Mouse (Mus musculus) retina, postnatal 1 day (tissue): ENCODE measurements at regions not wholly inside any gene's neighbourhood (a gene's known extent, or its start where the extent isn't known, plus 50 kb on each side); places are given as distances from the start of the nearest gene placed in this dataset.
A peak's percentile ranks its signal among the peaks of the same experiment; 100 is the strongest.

ENCODE experiments used
- DNase-seq: peaks from one replicate; pipeline ENCODE4 v3.0.0-alpha.2; 2012

DNA sequence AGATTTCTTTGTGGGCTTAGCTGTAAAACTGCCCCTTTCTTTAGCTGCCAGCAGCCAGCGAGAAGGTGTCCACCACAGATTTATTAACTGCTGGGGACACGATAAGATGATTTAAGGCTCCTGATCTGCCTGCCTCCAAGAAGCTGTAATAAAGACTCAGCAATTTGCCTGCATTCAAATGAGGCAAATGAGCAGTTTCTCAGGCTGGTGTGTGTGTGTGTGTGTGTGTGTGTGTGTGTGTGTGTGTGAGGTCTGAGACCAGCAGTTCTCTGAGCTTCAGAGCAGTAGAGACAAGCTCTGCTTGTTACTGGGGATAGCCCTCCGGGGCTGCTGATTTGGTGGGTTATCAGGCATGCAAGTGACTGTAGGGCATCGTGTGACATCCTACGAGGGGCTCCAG, 139.2 kb upstream of the Lrfn2 start:
- DNase-seq: no peak

DNA sequence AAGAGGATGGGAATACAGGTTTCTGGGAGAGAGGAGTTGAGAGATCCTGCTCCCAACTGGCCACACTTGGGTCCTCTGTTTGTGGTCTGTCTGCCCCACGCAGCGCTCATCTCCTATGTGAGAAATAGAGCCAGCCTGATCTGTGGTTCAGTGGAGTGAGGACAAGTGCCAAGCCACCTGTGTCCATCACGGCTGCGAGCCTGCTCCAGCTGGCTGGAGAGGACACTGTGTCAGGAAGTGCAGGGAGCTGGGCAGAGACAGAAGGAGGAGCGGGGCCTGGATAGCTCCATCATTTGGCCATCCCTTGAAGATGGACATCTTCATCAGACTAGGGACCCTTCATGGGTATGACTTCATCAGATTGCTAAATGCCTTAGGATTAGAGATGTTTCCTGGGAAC, 136.4 kb upstream of the Lrfn2 start:
- DNase-seq: no peak

DNA sequence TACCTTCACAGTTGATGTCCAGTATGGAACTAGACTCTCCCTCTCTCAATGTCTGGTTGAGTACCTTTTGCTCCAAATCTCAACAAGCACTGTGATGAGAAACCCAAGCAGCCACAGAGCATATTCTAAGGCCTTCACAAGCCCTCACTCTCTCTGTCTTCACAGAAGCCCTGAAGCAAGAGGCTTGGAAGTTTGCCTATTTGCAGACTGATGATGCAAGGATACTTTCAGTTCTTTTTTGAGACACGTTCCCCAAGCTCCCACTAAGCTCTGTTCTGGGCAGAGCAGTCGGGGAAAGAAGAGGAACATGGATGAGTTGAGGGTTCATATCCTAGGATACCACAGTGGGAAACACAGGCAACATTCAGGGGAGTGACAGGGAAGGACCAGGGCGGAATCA, 134.0 kb upstream of the Lrfn2 start:
- no peak for DNase-seq

DNA sequence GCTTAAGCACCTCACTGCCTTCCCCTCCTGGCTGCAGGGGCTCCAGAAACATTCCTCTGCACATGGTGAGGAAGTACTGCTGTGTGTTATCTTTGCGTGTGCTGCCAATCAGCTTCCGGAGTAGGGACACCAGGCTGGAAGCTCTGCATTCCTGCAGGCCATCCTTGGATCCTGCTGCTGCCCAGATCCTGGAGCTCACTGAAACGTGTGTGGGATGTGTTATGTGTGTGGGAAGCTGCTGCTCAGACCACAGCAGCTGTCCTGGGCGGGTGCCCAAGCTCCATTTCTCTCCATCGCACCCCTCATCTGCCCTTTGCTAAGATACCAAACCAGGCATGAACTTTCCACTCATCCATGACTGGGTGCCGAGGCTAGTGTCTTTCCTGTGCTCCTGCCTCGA, 129.5 kb upstream of the Lrfn2 start:
- no peak for DNase-seq

DNA sequence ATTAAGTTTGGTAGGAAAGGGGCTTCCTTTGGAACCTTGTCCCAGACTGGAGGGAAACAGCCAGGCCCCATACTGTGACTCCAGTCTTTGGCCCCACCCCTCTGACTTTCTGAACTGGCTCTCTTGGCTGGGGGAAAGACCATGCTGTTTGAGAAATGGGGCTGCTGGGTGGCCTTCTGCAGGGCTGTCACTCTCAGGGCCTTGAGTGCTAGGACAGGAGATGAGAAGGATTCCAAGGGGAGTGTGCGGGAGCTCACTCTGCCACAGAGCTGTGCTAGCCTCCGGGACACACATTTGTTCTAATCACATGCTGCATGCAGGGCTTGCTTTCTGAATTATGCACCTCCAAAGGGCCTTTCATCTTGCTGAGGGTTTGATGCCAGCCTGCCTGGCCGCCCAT, 124.3 kb upstream of the Lrfn2 start:
- DNase-seq: no peak

DNA sequence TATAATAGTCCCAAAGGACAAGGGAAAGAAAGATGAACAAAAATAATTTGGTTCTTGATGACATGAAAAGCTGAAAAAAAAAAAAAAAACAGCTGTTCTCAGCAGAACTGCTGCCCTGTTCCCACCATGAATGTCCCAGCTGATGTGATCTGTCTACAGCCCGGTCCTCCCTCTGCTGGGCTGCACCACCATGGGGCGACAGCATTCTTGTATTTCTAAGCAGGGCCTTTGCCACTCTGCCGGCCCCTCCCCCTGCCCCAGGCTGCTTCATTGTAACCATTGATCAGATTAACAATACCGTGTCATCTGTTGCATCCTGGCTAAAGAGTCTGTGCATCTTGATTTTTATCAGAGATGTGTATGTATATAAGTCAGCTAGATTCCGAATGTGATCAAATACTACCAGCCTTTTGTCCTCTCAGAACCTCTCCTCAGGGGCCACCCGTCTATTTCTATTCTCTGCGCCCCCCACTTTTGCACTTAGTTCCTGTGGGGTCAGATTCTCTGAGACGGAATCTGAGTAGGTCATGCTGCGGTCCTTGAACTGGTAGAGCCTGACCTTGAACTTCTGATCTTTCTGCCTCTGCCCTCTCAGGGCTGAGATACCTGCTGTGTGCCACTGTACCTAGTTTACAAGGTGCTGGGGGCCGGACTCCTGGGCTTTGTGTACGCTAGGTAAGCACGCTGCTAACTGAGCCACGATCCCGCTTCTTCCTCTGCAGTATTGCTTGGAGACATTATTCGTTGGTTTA, 117.2 kb upstream of the Lrfn2 start:
- peak; percentile 43 for DNase-seq

DNA sequence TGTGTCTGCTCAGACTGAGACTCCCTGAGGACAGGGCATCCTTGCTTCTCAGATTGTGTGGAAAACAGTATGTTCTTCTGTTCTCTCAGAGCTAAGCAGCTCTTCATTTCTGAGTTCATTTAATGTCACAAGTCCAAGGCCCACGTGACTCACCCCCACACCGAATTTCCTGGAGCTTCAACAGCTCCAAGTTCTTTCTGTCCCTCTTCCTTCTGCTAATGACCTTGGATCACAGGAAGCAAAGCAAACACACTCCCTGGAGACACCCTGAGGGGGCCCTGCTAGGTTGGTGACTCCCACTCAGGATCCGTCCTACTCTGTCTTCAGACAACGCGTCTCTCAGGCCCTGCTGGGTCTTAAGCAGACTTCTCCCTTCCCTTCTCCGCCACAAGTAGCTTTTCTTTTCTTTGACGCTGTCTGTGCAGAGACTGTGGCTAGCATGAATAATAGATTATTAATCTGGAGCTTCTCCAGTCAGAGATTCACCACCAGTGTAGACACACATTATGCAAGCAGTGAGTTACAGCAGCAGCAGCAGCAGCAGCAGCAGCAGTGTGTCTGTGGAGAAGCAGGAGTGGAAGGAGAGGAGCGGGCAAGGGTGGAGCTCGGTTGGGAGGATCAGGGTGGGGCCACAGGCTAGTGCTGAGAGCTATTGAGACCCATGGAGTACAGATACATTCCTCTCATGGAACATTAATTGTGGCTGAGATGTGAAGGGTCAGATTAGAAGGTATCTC, 115.4 kb upstream of the Lrfn2 start:
- DNase-seq: no peak

DNA sequence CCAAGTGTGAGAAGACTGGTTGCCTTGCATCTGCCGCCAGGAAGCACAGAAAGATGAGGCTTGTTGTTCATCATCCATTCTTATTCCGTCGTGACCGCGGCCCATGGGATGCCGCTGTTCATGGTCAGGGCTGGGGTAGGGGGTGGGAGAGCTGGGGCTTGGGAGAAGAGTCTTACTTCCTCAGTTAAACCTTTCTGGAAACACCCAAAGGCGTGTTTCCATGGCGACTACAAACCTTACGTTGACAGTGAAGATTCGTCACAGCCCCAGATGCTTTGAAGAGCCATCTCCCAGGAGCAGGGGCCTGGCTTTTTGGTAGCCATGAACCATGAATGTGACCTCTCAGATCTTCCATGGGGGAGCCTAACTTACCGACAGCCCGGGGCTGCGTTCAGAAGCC, 114.6 kb upstream of the Lrfn2 start:
- no peak for DNase-seq

DNA sequence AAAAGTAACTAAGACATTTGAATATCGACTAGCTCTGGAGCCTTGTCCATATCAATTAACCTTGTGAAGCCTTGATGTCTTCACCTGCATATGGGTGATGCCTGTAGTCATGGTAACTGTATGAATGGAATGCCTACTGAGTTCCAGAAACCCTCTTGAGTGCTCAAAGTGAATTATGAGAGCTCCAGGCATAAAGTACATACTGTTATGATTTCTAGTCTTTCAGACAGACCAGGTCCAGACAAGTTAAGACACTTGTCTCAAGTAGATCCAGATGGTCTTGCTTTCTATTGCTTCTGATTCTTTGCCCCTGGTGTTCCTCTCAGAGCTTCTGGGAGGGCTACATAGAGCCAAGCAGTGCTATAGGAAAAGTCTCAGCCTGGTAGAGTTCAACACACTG, 112.5 kb upstream of the Lrfn2 start:
- no peak for DNase-seq

DNA sequence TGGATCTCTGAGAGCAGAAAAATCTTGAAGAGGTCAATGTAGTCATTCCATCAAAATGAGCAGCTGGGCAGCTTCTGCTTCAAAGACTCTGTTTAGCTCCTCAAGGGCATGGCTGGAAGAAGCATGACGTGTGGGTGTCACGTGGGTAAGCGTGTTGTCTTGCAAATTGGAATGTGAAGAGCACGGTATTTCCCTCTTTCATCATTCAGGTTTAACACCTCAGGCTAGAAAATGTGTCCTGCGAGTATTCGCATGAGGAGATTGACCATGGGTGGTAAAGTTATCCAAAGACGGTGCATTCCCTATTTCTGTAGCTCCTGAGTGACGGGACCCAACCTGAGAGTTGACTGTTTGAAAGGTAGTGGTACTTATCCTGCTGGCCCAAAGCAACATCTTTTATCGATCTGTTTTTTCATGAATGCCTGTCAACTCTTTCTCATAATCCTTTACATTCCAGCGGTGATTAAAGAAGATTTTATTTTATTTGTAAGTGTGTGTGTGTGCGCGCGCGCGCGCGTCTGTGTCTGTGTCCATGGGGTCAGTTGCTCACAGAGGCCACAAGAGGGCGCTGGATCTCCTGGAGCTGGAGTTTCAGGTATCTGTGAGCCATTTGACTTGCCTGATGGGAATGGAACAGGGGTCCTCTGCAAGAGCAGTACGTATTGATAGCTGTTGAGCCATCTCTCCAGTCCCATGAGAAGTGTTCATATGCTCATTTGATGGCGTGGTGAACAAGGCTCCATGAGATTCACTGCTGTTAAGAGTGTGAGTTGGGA, 109.9 kb upstream of the Lrfn2 start:
- peak; percentile 30 for DNase-seq

DNA sequence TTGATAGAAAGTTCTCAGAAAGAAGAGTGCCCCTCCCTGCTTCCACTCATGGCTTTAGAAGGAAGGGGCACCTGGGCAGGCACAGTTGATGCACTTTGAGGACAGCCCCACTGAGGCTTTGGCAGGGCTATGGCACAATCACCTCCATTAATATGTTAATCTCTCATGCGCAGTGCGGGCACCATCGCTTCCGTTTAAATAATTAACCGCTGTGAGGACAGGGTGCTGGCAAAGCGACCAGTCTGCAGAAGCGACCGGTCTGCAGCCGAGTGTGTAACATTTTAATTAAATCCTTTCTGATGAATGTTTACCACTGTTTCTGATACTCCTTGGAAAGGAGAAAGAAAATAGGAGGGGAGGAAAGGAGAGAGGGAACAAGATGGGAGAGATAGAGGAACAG, 108.3 kb upstream of the Lrfn2 start:
- no peak for DNase-seq

DNA sequence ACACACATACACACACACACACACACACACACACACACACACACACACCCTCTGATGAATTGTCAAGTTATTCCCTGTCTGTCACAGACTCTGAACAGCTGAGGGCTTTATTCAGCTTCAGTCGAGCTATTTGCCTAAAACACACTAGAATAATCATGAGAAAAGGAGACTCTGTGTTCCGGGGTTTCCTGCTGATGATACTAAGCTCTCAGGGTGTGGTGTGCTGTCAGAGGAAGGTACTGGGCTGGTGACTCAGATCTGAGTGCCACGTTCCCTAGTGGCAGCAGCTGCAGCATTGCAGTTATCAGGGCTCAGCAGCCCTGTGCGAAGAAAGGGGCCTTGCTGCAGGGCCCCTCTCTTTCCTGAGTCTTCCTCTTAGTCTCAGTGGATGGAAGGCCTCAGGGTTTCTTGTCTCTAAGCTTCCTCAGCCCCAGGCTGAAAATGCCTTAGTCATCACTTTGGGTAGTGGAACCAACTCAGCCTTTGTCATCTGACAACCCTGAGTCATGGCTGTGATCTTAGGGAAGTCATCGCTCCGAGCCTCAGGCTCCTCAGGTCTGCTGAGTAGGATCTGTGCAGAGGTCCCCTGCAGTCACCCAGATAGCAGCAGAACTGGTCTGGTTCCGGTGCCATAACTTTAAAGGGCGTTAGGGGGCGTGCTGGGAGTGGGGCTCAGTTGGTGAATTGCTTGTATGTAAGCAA, 106.8 kb upstream of the Lrfn2 start:
- no peak for DNase-seq

DNA sequence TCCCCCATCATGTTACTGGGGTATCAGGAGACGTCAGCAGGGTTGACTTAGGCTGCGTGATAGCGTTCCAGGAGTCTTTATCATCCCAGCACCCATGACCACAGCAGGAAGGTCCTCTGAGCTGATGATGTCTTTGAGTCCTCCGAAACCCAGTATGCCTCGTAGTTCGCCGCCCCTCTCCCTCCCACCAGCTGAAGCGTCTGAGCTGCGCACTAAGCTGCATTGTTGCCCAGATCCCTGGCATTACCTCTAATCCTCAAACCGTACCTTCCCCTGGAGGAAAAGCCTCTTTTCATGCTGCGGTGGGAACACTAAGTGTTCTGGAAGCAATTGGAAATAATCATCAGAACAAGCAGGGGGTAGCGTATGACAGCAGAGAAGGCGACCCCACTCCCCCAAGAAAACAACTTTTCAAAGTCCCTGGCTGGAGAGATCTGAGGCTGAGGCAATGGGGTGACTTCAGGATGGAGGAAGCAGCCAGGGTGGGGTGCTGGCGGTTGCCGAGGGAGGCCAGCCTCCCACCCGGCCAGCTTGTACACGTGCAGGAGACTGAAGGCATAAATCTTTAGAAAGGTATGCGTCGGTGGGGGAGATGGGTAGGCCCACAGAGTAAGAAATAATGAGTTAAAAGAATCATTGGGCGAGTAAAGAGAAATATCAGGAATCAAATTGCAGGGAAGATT, 93.7 kb upstream of the Lrfn2 start:
- peak; percentile 60 for DNase-seq

DNA sequence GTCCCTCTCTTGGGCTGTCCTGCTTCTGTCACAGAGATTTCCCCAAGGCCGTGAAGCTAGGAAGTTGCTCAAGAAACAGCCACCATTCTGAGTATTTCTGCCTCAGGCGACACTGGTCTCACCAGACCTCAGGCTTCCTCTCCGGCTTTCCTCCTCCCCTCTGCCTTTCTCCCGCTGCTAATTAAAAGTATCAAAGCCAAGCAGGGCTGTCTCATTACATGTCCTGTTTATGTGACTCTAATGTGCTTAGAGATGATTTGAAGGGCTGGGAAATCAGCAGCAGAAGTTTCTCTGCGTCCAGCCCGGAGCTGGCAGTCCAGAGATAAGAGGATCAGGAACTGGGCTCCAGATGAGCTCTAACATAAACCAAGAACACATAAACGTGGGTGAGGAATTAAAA, 84.3 kb upstream of the Lrfn2 start:
- peak; percentile 80 for DNase-seq

DNA sequence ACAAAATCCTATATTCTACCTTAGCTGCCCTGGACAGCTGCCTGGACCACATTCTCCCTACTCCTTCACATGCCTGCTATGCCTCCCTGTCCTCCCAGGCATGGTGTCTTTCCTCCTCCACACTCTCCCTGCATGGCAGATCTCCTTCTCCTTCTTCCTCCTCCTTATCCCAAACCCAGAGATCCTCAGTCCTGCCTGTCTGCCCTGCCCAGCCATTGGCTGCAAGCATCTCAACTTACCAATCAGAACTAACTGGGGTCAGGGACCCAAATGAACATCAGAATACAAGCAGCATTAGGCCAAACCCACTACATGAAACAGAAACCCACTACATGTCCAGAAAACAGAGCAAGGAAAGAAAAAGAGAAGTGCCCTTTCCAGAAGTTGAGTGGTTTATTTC, 81.3 kb upstream of the Lrfn2 start:
- DNase-seq: no peak

DNA sequence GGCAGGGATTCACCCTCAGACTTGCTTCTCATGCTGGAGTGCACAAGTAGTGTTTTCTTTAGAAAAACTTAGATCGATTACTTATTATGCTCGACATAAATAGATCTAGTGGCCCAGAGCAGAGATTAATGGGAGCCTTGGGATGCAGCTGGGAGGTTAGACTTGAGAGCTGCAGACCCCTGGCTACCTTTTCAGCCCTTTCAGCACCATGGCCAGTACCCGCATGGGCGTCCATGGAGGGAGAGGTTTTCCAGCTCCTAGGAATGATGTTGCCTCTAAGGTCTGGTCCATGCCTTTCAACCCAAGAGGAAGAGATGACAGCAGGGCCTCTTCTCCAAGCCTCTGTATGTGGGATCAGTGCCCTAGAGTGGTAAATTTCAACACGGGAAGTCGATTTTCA, 73.3 kb upstream of the Lrfn2 start:
- DNase-seq: peak; percentile 34

DNA sequence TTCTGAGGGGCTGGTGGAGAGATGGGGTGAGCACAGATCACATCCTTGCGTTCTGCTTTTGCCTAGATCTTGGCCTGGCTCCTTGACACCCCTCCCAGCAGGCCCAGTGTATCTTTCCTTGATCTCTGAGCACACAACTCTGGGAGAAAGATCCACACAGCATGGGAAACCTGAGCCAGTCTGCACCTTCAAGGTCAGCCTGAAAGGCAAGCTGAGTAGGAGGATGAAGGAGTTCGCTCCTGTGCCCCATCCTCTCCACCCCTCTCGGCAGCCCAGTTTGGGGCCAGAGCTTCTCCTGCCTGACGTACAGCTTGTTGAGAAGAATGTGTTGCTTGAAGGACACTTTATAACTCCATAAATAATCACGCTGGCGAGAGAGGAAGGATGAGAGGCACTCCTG, 61.7 kb upstream of the Lrfn2 start:
- DNase-seq: no peak

DNA sequence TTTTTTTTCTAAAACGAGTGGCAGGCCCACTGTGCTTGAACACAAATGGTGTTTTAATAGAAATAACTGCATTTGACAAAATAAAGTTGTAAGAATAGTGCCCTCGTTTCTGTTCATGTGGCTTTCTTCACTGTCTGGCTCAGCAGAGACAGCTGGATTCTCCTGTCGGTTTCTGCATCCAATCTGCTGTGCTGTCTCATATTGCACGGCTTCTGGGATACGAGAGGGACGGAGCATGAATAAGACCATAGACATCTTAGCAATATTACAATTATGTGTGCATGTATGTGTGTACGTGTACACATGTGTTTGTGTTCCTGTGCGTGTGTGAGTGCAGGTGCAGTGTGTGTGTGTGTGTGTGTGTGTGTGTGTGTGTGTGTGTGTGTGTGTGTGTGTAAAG, 54.7 kb upstream of the Lrfn2 start:
- DNase-seq: no peak

DNA sequence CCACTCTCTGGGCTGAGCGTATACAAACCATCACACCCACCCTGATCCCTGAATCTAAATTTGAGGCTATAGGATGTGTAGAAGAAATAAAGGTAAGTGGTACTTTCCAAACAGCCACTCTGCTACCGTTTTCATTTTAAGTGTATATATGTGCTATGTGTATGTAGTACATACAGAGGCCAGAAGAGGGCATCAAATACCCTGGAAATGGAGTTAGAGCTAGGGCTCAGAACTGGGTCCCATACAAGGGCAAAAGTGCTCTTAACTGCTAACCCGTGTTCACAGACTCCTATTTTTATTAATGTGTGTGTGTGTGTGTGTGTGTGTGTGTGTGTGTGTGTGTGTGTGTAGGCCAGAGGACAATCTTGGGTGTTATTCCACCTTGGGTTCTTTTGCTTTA, 51.6 kb upstream of the Lrfn2 start:
- DNase-seq: no peak

DNA sequence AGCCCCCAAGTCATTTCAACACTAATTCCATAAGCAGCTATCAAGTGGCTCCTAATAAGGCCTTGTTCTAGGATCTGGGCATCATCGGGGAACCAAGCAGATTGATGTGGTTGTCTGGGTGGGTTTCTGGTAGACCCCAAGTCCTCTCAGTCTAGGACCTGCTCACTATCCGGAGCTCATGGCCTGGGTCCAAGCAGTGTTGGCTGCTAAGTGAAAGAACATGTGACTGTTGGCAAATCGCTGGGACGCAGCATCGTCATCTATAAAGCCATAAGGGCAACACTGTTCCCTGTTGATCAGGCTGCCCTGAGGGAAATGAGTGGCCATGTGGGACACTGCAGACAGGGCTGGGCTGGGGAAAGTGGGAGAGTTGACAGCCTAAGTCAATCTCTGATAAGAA, 50.2 kb upstream of the Lrfn2 start:
- peak; percentile 4 for DNase-seq
